Mouse (Mus musculus): Measurements from ENCODE around the gene Aff1. TPM values are rescaled to one million over a fixed set of nuclear protein-coding genes. Genes with fewer than 3 reads are reported as not detected.

The Aff1 gene
- total and polyA plus RNA-seq, 2 experiments, result 4.1 to 6.5 TPM

GRCm38 (mm10) chr5:103778314-103779117, 86.3 kb downstream of the Aff1 start:
- peak overlapping the region; percentile 43; the same call in 1 of the 2 replicates for H3K9ac ChIP-seq (ENCODE audit: low read depth, low read length)
- H3K27me3 ChIP-seq (ENCODE audit: control insufficient read depth, insufficient read depth, low read length), result no peaks in the 10 kb centered on the region
- peak; percentile 66 for DNase-seq (ENCODE audit: extremely low read depth, low read depth, low spot score)
- TF ChIP-seq POLR2A (IDR thresholded peaks at IDR 0.05; ENCODE audit: extremely low read depth, insufficient read depth, low read length) (no peak), CTCF (IDR thresholded peaks at IDR 0.05; ENCODE audit: low read depth, low read length) (no peak)
- peaks cover 56% of the 10 kb centered on the region for H3K79me2 ChIP-seq (ENCODE audit: control insufficient read depth, insufficient read depth, low read length)
- 28% methylated on average over 17 of the region's 17 CpGs for WGBS
- peak overlapping the region; percentile 48 for H3K27ac ChIP-seq (replicated peaks; ENCODE audit: insufficient read depth, low read depth, low read length)
- H3K4me3 ChIP-seq (ENCODE audit: insufficient read depth, low read depth, low read length), result peak overlapping the region; percentile 26
- peaks cover 2% of the 10 kb centered on the region; the same call in 1 of the 2 replicates for H3K36me3 ChIP-seq (ENCODE audit: control insufficient read depth, insufficient read depth, low read length)
- peaks cover 22% of the 10 kb centered on the region for H3K4me1 ChIP-seq (ENCODE audit: control insufficient read depth, insufficient read depth, low read length)

DNA sequence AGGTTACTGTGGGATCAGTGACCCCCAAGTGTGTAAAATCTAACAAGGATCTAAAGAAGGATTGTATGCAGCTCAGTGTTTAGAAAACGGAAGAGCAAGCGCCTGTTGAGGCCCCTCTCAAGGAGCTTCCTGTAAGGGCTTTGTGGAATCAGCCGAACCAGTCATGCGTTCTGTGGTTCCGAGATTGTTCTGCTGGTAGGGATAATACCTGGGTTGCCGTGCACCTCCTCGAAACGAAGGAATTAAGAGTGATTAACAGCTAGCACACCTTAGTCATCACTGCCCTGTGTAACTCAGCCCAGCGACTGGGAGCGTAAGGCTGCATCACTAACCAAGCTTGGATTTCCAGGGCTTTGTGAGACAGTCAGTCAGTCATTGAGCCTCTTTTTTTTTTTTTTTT, 87.7 kb downstream of the Aff1 start:
- no peak for TF ChIP-seq POLR2A (IDR thresholded peaks at IDR 0.05; ENCODE audit: extremely low read depth, insufficient read depth, low read length)
- TF ChIP-seq CTCF (IDR thresholded peaks at IDR 0.05; ENCODE audit: low read depth, low read length), result no peak
- WGBS, result 78% methylated on average over 10 of the region's 10 CpGs
- Histone ChIP-seq H3K27me3 (ENCODE audit: control insufficient read depth, insufficient read depth, low read length) (no peaks in the 10 kb centered on the region), H3K79me2 (ENCODE audit: control insufficient read depth, insufficient read depth, low read length) (peaks cover 54% of the 10 kb centered on the region), H3K36me3 (ENCODE audit: control insufficient read depth, insufficient read depth, low read length) (peaks cover 8% of the 10 kb centered on the region), H3K27ac (replicated peaks; ENCODE audit: insufficient read depth, low read depth, low read length) (no peak overlapping the region), H3K9ac (ENCODE audit: low read depth, low read length) (no peak overlapping the region), H3K4me1 (ENCODE audit: control insufficient read depth, insufficient read depth, low read length) (peaks cover 22% of the 10 kb centered on the region), H3K4me3 (ENCODE audit: insufficient read depth, low read depth, low read length) (no peak overlapping the region)
- DNase-seq (ENCODE audit: extremely low read depth, low read depth, low spot score), result no peak

DNA sequence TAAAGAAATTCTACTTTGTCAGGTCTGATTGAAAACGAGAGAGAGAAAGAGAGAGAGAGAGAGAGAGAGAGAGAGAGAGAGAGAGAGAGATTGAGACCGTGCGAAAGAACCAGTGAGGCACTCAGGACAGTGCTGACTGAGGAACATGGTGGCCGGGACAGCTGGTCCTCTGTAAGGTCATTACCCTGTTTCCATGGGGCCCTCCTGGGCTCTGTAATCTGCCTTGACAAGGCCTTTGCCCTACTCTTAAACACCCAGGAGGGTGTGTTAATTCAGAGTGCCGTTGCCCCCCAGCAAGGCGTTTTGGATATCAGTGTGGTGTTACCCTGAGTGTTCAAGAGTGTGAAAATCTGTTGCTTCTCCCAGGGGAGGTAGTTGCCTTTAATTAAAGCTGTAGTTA, 88.1 kb downstream of the Aff1 start:
- Histone ChIP-seq H3K9ac (ENCODE audit: low read depth, low read length) (no peak overlapping the region), H3K4me1 (ENCODE audit: control insufficient read depth, insufficient read depth, low read length) (peaks cover 22% of the 10 kb centered on the region), H3K79me2 (ENCODE audit: control insufficient read depth, insufficient read depth, low read length) (peaks cover 52% of the 10 kb centered on the region), H3K36me3 (ENCODE audit: control insufficient read depth, insufficient read depth, low read length) (peaks cover 8% of the 10 kb centered on the region), H3K4me3 (ENCODE audit: insufficient read depth, low read depth, low read length) (no peak overlapping the region), H3K27ac (replicated peaks; ENCODE audit: insufficient read depth, low read depth, low read length) (no peak overlapping the region), H3K27me3 (ENCODE audit: control insufficient read depth, insufficient read depth, low read length) (no peaks in the 10 kb centered on the region)
- WGBS, result 62% methylated on average over 6 of the region's 6 CpGs
- no peak for DNase-seq (ENCODE audit: extremely low read depth, low read depth, low spot score)
- TF ChIP-seq POLR2A (IDR thresholded peaks at IDR 0.05; ENCODE audit: extremely low read depth, insufficient read depth, low read length) (no peak), CTCF (IDR thresholded peaks at IDR 0.05; ENCODE audit: low read depth, low read length) (no peak)

DNA sequence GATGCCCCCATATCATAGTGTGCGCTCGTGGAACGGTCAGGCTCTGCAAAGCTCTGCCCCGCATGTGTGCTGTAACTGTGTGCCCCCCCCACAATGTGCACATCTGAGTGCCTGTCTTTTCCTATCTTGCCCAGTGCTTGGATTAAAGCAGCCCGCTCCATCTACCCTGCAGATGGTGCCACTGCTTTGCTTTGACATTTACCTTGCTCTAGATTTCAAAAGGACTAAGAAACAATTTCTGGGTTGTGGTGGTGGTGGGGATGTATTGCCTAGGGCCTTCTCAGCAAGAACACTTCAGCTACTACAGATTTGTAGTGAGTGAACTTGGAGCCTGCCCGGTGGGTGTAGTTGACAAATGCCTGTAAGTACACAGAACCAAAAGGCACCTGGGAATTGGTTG, 88.7 kb downstream of the Aff1 start:
- WGBS, result 76% methylated on average over 6 of the region's 6 CpGs

DNA sequence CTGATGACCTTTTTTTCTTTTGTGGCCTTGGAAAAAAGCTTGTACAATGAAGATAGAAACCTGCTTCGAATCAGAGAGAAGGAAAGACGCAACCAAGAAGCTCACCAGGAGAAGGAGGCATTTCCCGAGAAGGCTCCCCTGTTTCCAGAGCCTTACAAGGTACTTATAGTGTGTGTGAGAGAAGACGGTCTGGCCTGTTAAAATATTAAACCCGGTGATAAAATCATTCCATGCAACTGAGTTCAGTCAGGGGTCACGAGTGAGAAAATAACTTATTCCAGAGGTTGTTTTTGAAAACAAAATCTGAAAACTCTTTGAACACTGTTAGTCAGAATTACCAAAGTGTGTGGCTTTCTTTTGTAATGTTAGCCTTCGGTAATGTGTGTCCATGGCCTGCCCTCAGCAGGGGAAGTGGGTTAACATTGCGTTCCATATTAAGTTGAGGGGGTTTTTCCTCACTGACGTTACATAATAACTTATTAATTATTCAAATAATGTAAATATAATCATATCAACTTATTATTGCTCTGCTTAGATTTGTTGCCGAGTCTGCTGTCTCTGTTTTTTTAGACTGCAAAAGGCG, 91.0 kb downstream of the Aff1 start:
- Histone ChIP-seq H3K27ac (replicated peaks; ENCODE audit: insufficient read depth, low read depth, low read length) (no peak overlapping the region), H3K4me3 (ENCODE audit: insufficient read depth, low read depth, low read length) (no peak overlapping the region), H3K79me2 (ENCODE audit: control insufficient read depth, insufficient read depth, low read length) (peaks cover 51% of the 10 kb centered on the region), H3K4me1 (ENCODE audit: control insufficient read depth, insufficient read depth, low read length) (peaks cover 15% of the 10 kb centered on the region), H3K27me3 (ENCODE audit: control insufficient read depth, insufficient read depth, low read length) (no peaks in the 10 kb centered on the region), H3K9ac (ENCODE audit: low read depth, low read length) (no peak overlapping the region), H3K36me3 (ENCODE audit: control insufficient read depth, insufficient read depth, low read length) (peaks cover 13% of the 10 kb centered on the region)
- 59% methylated on average over 11 of the region's 11 CpGs for WGBS
- peak; percentile 49 for DNase-seq (ENCODE audit: extremely low read depth, low read depth, low spot score)
- TF ChIP-seq POLR2A (IDR thresholded peaks at IDR 0.05; ENCODE audit: extremely low read depth, insufficient read depth, low read length), result no peak
- TF ChIP-seq CTCF (IDR thresholded peaks at IDR 0.05; ENCODE audit: low read depth, low read length), result no peak

More for the DNA sequence above, 88.7 kb downstream of the Aff1 start:
- Histone ChIP-seq H3K36me3 (ENCODE audit: control insufficient read depth, insufficient read depth, low read length) (peaks cover 8% of the 10 kb centered on the region), H3K9ac (ENCODE audit: low read depth, low read length) (no peak overlapping the region), H3K79me2 (ENCODE audit: control insufficient read depth, insufficient read depth, low read length) (peaks cover 50% of the 10 kb centered on the region), H3K4me3 (ENCODE audit: insufficient read depth, low read depth, low read length) (no peak overlapping the region), H3K27me3 (ENCODE audit: control insufficient read depth, insufficient read depth, low read length) (no peaks in the 10 kb centered on the region), H3K4me1 (ENCODE audit: control insufficient read depth, insufficient read depth, low read length) (peaks cover 22% of the 10 kb centered on the region), H3K27ac (replicated peaks; ENCODE audit: insufficient read depth, low read depth, low read length) (no peak overlapping the region)
- TF ChIP-seq POLR2A (IDR thresholded peaks at IDR 0.05; ENCODE audit: extremely low read depth, insufficient read depth, low read length) (no peak), CTCF (IDR thresholded peaks at IDR 0.05; ENCODE audit: low read depth, low read length) (no peak)
- no peak for DNase-seq (ENCODE audit: extremely low read depth, low read depth, low spot score)

DNA sequence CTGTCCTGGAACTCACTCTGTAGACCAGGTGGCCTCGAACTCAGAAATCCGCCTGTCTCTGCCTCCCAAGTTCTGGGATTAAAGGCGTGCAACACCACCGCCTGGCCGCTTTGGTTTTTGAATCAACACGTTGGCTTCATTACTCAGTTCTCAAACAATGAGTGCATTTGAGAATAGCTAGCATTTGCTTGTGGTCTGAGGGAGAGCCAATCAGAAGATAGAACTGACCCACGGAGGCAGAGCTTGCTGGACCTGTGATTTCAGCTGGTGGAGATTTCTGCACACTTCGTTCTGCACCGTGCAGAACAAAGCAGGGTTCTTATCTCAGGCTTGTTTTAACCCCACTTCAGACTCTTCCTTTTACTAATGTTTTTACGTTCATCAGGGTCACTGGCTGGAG, 93.9 kb downstream of the Aff1 start:
- Histone ChIP-seq H3K9ac (ENCODE audit: low read depth, low read length) (no peak overlapping the region), H3K27ac (replicated peaks; ENCODE audit: insufficient read depth, low read depth, low read length) (no peak overlapping the region), H3K79me2 (ENCODE audit: control insufficient read depth, insufficient read depth, low read length) (peaks cover 27% of the 10 kb centered on the region; the same call in 1 of the 2 replicates), H3K4me1 (ENCODE audit: control insufficient read depth, insufficient read depth, low read length) (peaks cover 19% of the 10 kb centered on the region), H3K4me3 (ENCODE audit: insufficient read depth, low read depth, low read length) (no peak overlapping the region), H3K36me3 (ENCODE audit: control insufficient read depth, insufficient read depth, low read length) (peaks cover 13% of the 10 kb centered on the region), H3K27me3 (ENCODE audit: control insufficient read depth, insufficient read depth, low read length) (no peaks in the 10 kb centered on the region)
- no peak for DNase-seq (ENCODE audit: extremely low read depth, low read depth, low spot score)
- no peak for TF ChIP-seq CTCF (IDR thresholded peaks at IDR 0.05; ENCODE audit: low read depth, low read length)
- no peak for TF ChIP-seq POLR2A (IDR thresholded peaks at IDR 0.05; ENCODE audit: extremely low read depth, insufficient read depth, low read length)
- WGBS, result 81% methylated on average over 10 of the region's 10 CpGs

Data from liver, adult 2 months (tissue).